Mouse (Mus musculus) heart, postnatal 0 days (tissue): Measurements from ENCODE around the gene Samd4.

Experiments used
- CTCF ChIP-seq: IDR thresholded peaks from 2 replicates; pipeline ENCODE4 v1.5.1; 2016; ENCODE audit warnings: antibody characterized with exemption, control low read depth, low read depth
- EP300 ChIP-seq: IDR thresholded peaks from 2 replicates; pipeline ENCODE4 v1.6.1; 2016; ENCODE audit warnings: antibody characterized with exemption, low read depth

- no peak for TF ChIP-seq EP300
- TF ChIP-seq CTCF, result no peak
Measured at GRCm38 (mm10) chr14:47104246-47105173, 221.9 kb downstream of the Samd4 start.
